Mouse (Mus musculus) thymus, postnatal 0 days (tissue): Measurements from ENCODE around the gene Rpl10-ps3. TPM values are rescaled to one million over a fixed set of nuclear protein-coding genes. Genes with fewer than 3 reads are reported as not detected.

ENCODE experiments used
- DNase-seq: peaks from one replicate; pipeline ENCODE4 v3.0.0-alpha.2; 2015; ENCODE audit warnings: low spot score
- polyA plus RNA-seq: library from polyadenylated mRNA; unstranded; fragments of >200 nt; fragmentation: Nextera tagmentation; extraction: Ambion mirVana; gene quantifications from 2 replicates; pipeline ENCODE4 v1.2.1, GENCODE M21; 2015

The Rpl10-ps3 gene
- 211 and 235 TPM in 2 replicates for polyA plus RNA-seq

- DNase-seq: no peak
Observed at GRCm38 (mm10) chr9:50344868-50345267, at the start of gene Rpl10-ps3. Gene Rpl10-ps3, minus strand, starts transcription at chr9:50344968.

GRCm38 (mm10) chr9:50375598-50375997, 30.8 kb upstream of the Rpl10-ps3 start:
- no peak for DNase-seq

GRCm38 (mm10) chr9:50374666-50375065, 29.9 kb upstream of the Rpl10-ps3 start:
- DNase-seq: peak; percentile 39

GRCm38 (mm10) chr9:50368551-50369297, 24.0 kb upstream of the Rpl10-ps3 start:
- DNase-seq: no peak

- DNase-seq: no peak
Observed at GRCm38 (mm10) chr9:50365059-50365780, 20.5 kb upstream of the Rpl10-ps3 start.

- DNase-seq: no peak
Observed at GRCm38 (mm10) chr9:50363962-50364361, 19.2 kb upstream of the Rpl10-ps3 start.

GRCm38 (mm10) chr9:50363259-50363658, 18.5 kb upstream of the Rpl10-ps3 start:
- no peak for DNase-seq

GRCm38 (mm10) chr9:50362556-50362955, 17.8 kb upstream of the Rpl10-ps3 start:
- DNase-seq: no peak

- DNase-seq: peak; percentile 11
Observed at GRCm38 (mm10) chr9:50360370-50360769, 15.6 kb upstream of the Rpl10-ps3 start.

- DNase-seq: no peak
Observed at GRCm38 (mm10) chr9:50357331-50357730, 12.6 kb upstream of the Rpl10-ps3 start.

GRCm38 (mm10) chr9:50351746-50352145, 7.0 kb upstream of the Rpl10-ps3 start:
- peak; percentile 30 for DNase-seq

- DNase-seq: no peak
Observed at GRCm38 (mm10) chr9:50350571-50350970, 5.8 kb upstream of the Rpl10-ps3 start.

- no peak for DNase-seq
Observed at GRCm38 (mm10) chr9:50349156-50349555, 4.4 kb upstream of the Rpl10-ps3 start.

- DNase-seq: no peak
Observed at GRCm38 (mm10) chr9:50348256-50348655, 3.5 kb upstream of the Rpl10-ps3 start.

GRCm38 (mm10) chr9:50335539-50336325, 9.0 kb downstream of the Rpl10-ps3 start:
- no peak for DNase-seq

GRCm38 (mm10) chr9:50333413-50333812, 11.4 kb downstream of the Rpl10-ps3 start:
- DNase-seq: peak; percentile 74

- DNase-seq: no peak
Observed at GRCm38 (mm10) chr9:50324355-50325225, 20.2 kb downstream of the Rpl10-ps3 start.

- no peak for DNase-seq
Observed at GRCm38 (mm10) chr9:50320729-50321128, 24.0 kb downstream of the Rpl10-ps3 start.

GRCm38 (mm10) chr9:50319506-50319905, 25.3 kb downstream of the Rpl10-ps3 start:
- DNase-seq: no peak

GRCm38 (mm10) chr9:50317299-50317698, 27.5 kb downstream of the Rpl10-ps3 start:
- no peak for DNase-seq

GRCm38 (mm10) chr9:50315650-50316049, 29.1 kb downstream of the Rpl10-ps3 start:
- no peak for DNase-seq
